Mouse (Mus musculus): ENCODE data around the gene Lat.
"Not testable (repeated sequence)": the region's sequence is repeated elsewhere in the genome, so short reads cannot be mapped to it uniquely, and the experiment has no call there.

The Lat gene

DNA sequence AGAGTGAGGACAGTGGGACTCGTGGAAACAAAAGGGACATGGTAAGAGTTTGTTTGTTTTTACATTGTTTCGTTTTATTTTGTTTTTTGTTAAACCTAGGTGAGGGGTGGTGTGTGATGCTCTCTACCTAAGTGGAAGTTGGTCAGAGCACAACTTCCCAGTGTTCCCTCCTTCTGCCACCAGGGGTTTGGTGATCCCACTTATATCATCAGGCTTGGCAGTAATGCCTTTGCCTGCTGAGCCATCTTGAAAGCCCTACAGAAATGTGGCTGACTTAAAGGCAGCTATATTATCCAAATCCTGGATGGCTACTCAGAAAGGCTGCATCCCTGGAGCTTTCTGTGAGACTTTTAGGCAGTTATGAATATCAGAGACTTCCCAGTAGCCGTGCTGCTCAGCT lies 36.7 kb downstream of the Lat start:
- no peak for DNase-seq (ENCODE audit: low spot score)

DNA sequence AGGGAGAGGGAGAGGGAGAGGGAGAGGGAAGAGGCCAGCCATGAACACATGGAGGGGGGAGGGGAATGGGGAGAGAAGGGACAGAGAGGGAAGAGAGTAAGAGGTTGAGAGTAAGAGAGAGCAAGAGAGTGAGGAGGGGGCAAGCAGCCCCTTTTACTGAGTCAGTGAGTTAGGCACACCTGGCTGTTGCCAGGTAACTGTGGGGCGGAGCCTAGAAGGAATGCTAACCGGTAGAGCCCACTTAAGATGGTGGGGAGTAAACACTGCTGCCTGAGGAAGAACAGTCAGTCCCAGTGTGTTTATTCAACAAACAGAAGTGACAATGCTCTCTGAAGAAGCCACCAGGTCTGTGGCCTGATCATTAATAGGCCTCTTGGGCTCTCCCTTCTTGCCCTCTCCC lies 38.7 kb downstream of the Lat start:
- DNase-seq (ENCODE audit: low spot score): no peak

DNA sequence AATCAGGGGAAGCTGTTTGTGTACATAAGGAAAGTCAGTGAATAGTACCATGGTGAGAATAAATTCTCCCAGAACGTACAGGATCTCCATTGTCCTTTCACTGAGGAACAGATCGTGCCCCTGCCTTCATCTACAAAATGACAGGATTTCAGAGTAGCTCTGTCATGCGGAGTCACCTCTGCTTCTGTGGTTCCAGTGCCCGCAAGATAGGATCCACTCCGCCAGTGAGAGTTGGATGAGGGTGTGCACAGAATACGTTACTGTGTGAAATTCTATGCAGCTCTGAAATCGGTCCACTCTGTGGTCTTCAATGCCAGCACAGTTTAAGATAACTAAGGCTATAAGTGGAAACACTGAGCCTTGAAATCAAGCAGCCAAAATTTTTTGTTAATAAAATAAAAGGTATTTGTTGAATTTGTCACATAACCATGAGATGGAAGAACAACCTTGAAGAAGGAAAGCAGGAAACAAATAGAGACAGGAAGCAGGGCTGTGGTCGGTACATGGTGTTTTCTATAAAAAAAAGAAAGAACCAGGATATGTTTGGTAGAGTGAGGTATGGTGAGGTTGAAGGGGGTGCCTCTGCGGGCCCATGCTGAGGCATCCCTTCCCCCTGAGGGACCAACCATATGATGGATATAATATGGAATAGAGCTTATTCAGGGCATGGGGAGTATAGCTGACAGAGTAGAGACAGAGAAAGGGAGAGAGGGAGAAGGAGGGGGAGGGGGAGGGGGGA lies 39.3 kb downstream of the Lat start:
- no peak for DNase-seq (ENCODE audit: low spot score)

DNA sequence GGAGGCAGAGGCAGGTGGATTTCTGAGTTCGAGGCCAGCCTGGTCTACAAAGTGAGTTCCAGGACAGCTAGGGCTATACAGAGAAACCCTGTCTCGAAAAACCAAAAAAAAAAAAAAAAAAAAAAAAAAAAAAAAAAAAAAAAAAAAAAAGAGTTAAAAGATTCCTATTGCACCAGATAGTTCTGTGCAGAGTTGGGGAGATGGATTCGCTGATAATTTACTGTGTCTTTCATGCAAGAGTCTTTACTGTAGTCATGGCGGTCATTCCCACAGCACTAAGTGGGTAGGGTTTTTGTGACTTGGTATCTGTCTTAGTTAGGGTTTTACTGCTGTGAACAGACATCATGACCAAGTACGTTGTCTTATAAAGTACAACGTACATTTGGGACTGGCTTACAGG lies 40.5 kb downstream of the Lat start:
- not testable (repeated sequence) for DNase-seq (ENCODE audit: low spot score)

DNA sequence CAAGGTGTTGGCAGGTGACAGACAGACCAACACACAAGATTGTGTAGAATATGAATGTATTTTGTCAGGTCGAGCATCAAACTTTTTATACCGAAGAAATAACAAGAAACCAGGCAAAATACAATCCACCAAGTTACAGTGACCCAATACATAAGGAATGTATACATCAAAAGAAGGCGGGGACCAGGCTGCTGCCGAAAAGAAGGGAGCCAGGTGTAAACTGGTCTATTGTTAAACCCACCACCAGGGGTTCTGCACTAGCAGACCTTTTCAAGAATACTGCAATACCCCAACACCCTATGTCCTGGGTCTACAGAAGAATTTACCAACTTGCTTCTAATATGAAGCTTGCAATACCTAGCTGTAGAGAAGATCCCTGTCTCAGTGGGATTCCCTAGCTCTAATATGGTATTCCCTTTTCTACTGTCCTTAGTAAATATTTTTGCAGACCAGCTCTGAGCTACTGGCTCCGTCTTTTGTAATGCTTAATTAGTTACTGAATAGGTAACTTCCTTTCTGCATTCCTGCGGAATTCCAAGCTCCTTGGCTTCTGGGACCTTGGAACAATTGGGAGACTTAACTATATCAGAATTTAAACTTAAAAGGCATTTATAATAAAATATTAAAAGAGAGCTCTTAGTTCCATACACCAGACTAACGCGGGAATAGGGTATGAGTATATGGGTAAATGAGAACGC lies 43.6 kb downstream of the Lat start:
- not testable (repeated sequence) for DNase-seq (ENCODE audit: low spot score)

DNA sequence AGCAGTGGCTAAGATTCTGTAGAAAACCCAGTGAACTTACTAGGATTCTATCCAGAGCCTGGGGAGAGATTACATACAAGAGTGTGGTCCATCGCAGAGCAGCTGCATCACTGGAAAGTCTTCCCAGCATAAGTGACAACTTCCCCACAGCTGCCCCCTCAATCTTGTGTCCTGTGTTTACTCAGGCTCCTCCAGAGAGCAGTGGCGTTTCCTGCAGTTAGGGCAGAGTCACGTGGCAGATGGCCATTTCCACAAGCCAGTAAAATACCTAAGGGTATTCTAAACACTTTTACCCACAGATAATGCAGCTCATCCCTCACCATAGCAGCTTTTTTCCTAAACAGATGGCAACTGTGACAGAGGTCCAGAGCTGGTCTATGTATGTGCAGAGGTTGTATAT lies 44.6 kb downstream of the Lat start:
- no peak for DNase-seq (ENCODE audit: low spot score)

DNA sequence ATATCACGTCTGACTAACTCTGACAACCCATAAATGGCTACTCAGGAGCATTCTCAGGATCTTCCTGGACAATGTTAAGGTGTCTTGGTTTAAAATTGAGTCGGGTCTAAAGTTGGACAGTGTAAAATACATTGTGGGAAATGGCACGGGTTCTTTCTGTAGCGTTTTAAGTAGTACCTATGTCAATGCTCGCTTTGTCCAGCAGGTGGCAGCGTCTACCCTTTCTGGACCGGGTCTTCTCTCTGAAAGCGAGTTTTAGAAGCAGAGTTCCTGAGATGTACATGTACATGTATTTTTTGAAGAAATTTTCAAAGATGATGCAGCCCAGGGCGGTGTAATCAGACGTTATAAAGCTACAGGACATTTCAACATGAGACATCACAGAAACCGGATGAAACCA lies 45.6 kb downstream of the Lat start:
- peak; percentile 63 for DNase-seq (ENCODE audit: low spot score)

DNA sequence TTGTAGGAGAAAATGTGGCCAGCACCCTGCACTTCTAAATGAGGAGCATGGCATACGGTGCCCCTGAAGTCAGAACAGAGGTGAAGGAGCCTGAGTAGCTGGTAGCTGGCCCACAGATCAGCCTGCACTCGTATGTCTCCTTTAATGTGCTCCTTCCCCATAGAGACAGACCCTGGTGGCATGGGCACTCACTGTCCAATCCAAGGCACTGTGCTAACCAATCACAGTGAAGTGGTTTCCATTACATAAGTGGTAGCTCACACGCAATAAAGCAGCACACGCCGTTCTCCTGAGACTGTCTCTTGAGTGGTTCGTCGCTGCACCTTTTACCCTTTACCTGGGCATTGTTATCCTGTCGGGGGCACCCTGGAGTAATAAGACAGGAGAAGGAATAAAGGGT lies 55.1 kb downstream of the Lat start:
- no peak for DNase-seq (ENCODE audit: low spot score)
